Mouse (Mus musculus): Measurements from ENCODE around the gene Myo1d. TPM values are rescaled to one million over a fixed set of nuclear protein-coding genes. Genes with fewer than 3 reads are reported as not detected.

Myo1d gene
- polyA plus RNA-seq, 1 experiment from 2014 or later: 80.9 TPM

DNA sequence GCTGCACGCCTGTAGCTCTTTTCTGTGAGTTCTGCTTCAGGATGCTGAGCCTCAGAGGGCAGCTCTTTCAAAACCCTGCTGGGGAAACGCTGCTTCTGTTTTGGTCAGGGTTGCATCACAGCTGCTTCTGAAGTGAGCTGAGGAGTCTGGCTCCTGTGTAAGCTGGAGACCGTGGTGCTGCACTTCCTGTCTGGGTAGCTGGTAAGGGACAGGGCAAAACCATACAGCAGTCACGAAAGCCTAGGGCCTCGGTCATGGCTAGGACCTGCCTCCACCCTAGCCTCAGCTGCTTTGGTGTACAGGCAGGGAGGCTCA, 290.0 kb downstream of the Myo1d start:
- Histone ChIP-seq H3K36me3 (ENCODE audit: control insufficient read depth, insufficient read depth, low read length) (no peaks in the 10 kb centered on the region), H3K9ac (ENCODE audit: low read depth, low read length) (no peak overlapping the region), H3K4me2 (ENCODE audit: low read depth, low read length) (no peak overlapping the region), H3K4me3 (ENCODE audit: low read length) (no peak overlapping the region), H3K27me3 (replicated peaks; ENCODE audit: control insufficient read depth, insufficient read depth, low read length) (no peaks in the 10 kb centered on the region), H3K27ac (ENCODE audit: low read length) (no peak overlapping the region), H3K4me1 (ENCODE audit: control insufficient read depth, insufficient read depth, low read length) (0 out of 2 replicates have a peak, but pooled peaks cover 2% of the 10 kb centered on the region), H3K9me3 (ENCODE audit: control insufficient read depth, low read length) (no peaks in the 10 kb centered on the region)
- ATAC-seq: no peak
- 54% methylated on average over 5 of the region's 5 CpGs for WGBS

DNA sequence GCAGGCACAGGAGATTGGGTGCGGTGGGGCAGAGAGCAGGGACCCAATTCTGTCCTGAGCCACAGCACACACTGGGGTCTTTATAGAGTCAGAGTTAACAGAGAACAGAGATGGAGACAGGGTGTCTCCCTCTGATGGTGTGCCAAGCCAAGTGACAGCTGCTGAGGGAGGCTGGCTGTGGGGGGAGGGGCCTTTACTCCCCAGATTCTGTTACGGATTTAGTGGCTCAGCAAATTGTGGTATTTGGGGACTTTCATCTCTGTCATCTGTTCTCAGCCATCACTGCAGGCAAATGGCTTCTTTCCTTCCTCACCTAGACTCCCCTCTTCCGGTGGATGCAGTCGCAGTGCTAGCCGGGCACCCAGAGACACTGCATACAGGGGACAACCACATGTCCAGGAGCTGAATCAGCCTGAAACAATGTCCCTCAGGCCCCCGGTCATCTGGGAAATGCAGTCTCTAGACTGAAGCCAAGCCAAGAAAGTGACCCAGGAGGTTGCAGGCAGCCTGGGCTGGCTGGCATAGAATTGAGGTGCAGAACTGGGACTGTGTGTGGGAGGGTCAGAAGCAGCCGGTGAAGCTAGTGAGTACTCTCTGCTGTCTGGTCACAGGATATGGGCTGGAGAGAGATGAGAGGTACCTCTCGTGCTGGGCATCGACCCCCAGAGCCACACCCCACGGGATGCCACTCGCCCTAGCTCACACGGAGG, 290.5 kb downstream of the Myo1d start:
- Histone ChIP-seq H3K4me3 (ENCODE audit: low read length) (no peak overlapping the region), H3K27ac (ENCODE audit: low read length) (no peak overlapping the region), H3K9ac (ENCODE audit: low read depth, low read length) (no peak overlapping the region), H3K27me3 (replicated peaks; ENCODE audit: control insufficient read depth, insufficient read depth, low read length) (no peaks in the 10 kb centered on the region), H3K9me3 (ENCODE audit: control insufficient read depth, low read length) (no peaks in the 10 kb centered on the region), H3K36me3 (ENCODE audit: control insufficient read depth, insufficient read depth, low read length) (no peaks in the 10 kb centered on the region), H3K4me2 (ENCODE audit: low read depth, low read length) (no peak overlapping the region), H3K4me1 (ENCODE audit: control insufficient read depth, insufficient read depth, low read length) (0 out of 2 replicates have a peak, but pooled peaks cover 2% of the 10 kb centered on the region)
- 70% methylated on average over 12 of the region's 12 CpGs for WGBS
- ATAC-seq: no peak

DNA sequence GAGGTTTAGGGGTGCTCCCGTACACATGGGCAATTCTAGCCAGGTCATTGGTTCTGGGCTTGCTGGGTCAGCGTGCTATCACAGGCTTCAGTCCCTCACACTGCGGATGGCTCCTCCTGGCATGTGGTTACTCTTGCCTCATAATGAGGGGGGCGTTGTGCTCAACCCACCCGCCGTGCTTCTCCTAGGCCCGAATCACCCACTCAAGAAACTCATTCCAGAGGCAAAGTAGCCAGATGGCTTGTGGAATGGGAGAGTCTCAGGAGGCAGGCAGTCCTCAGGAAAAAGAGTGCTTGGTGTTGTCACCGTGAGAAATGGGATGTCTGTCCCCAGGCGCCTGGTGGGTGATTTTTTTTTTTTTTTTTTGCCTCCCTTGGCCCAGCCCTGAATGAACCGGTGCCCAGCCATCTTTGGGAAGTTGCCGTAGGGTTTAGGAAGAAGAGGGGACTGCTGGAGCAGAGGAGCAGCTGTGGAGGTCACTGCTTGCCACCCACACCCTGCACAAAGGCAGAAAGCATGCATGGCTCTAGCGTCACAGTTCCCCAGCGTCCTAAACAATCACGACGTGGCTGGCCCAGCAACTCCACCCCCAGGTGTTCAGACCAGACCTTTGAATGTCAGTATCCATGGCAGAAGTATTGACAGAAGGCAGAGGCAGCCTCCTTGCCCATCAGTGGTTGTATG, 291.8 kb downstream of the Myo1d start:
- Histone ChIP-seq H3K4me1 (ENCODE audit: control insufficient read depth, insufficient read depth, low read length) (0 out of 2 replicates have a peak, but pooled peaks cover 2% of the 10 kb centered on the region), H3K4me3 (ENCODE audit: low read length) (no peak overlapping the region), H3K9me3 (ENCODE audit: control insufficient read depth, low read length) (no peaks in the 10 kb centered on the region), H3K9ac (ENCODE audit: low read depth, low read length) (no peak overlapping the region), H3K27me3 (replicated peaks; ENCODE audit: control insufficient read depth, insufficient read depth, low read length) (no peaks in the 10 kb centered on the region), H3K4me2 (ENCODE audit: low read depth, low read length) (no peak overlapping the region), H3K36me3 (ENCODE audit: control insufficient read depth, insufficient read depth, low read length) (no peaks in the 10 kb centered on the region), H3K27ac (ENCODE audit: low read length) (no peak overlapping the region)
- 71% methylated on average over 15 of the region's 15 CpGs for WGBS
- no peak for ATAC-seq

DNA sequence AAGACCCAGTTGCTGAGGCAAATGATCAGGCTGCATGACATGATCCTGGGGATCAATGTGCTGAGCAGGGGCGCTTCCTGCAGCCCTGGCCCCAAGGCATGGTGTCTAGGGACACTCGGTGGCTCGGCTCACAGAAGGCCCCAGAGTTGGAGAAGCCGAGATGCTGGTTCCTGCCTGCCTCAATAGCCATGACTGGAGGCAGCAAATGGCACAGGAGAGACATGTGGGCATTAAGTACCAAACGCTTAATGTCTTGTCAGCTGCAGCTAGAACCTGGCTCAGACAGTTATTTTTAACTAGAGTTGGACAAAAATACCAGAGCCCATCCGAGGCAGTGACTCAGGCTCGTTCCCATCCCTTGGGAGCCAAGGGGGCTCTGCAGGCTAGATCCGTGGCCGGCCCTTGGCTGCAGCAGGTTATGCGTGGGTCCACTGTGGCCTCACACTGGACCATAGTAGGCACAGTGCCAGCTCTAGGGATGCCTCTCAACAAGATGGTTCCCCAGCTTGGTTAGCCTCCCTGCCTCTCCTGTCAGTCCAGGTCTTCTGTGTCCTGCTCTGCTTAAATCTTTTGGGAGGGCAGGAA, 294.1 kb downstream of the Myo1d start:
- ATAC-seq: no peak

DNA sequence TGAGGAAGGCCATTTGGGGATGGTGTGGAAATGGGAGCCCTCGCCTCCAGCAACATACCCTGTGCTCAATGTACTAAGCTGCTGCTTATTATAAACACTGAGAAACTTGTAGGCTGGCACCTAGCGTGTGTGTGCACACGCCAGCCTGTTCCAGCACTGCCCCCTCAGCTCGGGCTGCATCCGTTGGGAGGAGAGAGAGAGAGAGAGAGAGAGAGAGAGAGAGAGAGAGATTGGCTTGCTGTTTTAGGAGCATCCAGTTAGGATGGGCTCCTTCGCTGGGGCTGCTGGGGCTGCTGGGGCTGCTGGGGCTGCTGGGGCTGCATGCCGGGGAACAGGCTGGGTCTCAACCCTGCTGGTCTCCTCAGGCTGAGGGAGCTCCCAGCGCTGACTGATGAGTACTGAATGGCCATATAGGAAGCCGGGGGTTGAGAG, 294.7 kb downstream of the Myo1d start:
- no peaks in the 10 kb centered on the region for H3K27me3 ChIP-seq (replicated peaks; ENCODE audit: control insufficient read depth, insufficient read depth, low read length)
- no peaks in the 10 kb centered on the region for H3K9me3 ChIP-seq (ENCODE audit: control insufficient read depth, low read length)
- no peak for ATAC-seq
- H3K27ac ChIP-seq (ENCODE audit: low read length): no peak overlapping the region
- H3K4me1 ChIP-seq (ENCODE audit: control insufficient read depth, insufficient read depth, low read length): 0 out of 2 replicates have a peak, but pooled peaks cover 2% of the 10 kb centered on the region
- no peak overlapping the region for H3K9ac ChIP-seq (ENCODE audit: low read depth, low read length)
- no peaks in the 10 kb centered on the region; the same call in 1 of the 2 replicates for H3K36me3 ChIP-seq (ENCODE audit: control insufficient read depth, insufficient read depth, low read length)
- 83% methylated on average over 9 of the region's 9 CpGs for WGBS
- H3K4me2 ChIP-seq (ENCODE audit: low read depth, low read length): no peak overlapping the region
- no peak overlapping the region for H3K4me3 ChIP-seq (ENCODE audit: low read length)

More for the DNA sequence above, 294.1 kb downstream of the Myo1d start:
- H3K4me3 ChIP-seq (ENCODE audit: low read length): no peak overlapping the region
- H3K36me3 ChIP-seq (ENCODE audit: control insufficient read depth, insufficient read depth, low read length): no peaks in the 10 kb centered on the region; the same call in 1 of the 2 replicates
- H3K27me3 ChIP-seq (replicated peaks; ENCODE audit: control insufficient read depth, insufficient read depth, low read length): no peaks in the 10 kb centered on the region
- 83% methylated on average over 10 of the region's 10 CpGs for WGBS
- H3K4me2 ChIP-seq (ENCODE audit: low read depth, low read length): no peak overlapping the region
- H3K9ac ChIP-seq (ENCODE audit: low read depth, low read length): no peak overlapping the region
- 0 out of 2 replicates have a peak, but pooled peaks cover 2% of the 10 kb centered on the region for H3K4me1 ChIP-seq (ENCODE audit: control insufficient read depth, insufficient read depth, low read length)
- H3K9me3 ChIP-seq (ENCODE audit: control insufficient read depth, low read length): no peaks in the 10 kb centered on the region
- no peak overlapping the region for H3K27ac ChIP-seq (ENCODE audit: low read length)

DNA sequence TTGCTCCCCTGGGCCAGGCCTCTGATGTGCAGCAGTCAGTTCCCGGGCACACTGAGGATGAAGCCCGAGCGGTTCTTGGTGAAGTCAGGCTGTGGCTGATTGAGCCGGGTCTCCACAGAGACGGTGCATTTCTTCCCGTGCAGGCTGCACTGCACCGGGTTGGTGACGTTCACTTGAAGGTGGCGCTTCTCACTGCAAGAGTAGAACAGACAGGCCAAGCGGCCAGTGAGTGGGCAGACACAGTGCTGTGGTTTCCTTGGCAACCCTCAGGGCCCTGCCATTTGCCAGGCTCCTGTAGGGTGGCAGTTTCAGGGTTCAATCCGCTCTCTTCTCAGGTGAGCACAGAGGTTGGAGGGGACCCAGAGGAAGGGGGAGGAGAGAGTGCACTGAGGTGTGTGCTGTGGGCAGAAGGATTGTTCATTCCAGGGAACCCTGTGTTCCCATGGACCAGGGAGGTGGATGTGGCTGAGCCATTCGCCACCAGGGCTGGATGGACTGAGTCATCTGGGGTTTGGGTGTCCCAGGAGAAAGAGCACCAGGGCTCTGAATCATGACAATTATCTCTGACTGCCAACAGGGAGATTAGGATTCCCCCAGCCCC, 295.5 kb downstream of the Myo1d start:
- ATAC-seq: no peak; the same call in 1 of the 2 replicates
- Histone ChIP-seq H3K27ac (ENCODE audit: low read length) (no peak overlapping the region), H3K4me1 (ENCODE audit: control insufficient read depth, insufficient read depth, low read length) (no peaks in the 10 kb centered on the region), H3K9me3 (ENCODE audit: control insufficient read depth, low read length) (no peaks in the 10 kb centered on the region), H3K9ac (ENCODE audit: low read depth, low read length) (no peak overlapping the region), H3K4me2 (ENCODE audit: low read depth, low read length) (no peak overlapping the region), H3K4me3 (ENCODE audit: low read length) (no peak overlapping the region), H3K27me3 (replicated peaks; ENCODE audit: control insufficient read depth, insufficient read depth, low read length) (no peaks in the 10 kb centered on the region), H3K36me3 (ENCODE audit: control insufficient read depth, insufficient read depth, low read length) (no peaks in the 10 kb centered on the region; the same call in 1 of the 2 replicates)
- WGBS: 50% methylated on average over 12 of the region's 12 CpGs

DNA sequence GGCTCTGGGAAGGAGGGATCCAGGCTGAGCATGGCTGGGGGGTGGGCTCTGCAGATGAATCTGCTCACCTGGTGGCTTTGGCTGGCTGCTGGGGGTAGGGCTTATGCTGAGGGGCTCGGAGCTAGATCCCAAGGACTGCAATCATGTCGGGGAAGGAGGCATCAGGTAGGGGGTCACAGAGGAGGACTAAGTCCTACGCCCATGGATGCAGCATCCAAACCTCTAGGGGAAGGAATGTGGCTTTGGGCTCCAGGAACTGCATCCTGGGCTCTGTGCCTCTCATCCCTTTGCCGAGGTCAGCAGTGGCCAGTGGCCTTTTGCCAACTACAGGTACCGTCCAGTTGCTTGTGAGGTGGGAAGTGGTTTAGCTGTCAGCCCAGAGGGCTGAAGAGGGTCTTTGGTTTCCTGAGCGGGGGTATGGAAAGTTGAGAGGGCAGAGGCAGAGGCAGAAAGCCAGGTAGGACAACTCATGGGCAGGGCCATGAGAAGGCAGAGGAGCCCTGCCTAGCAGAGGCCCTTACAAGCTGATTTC, 296.2 kb downstream of the Myo1d start:
- no peaks in the 10 kb centered on the region for H3K9me3 ChIP-seq (ENCODE audit: control insufficient read depth, low read length)
- H3K4me1 ChIP-seq (ENCODE audit: control insufficient read depth, insufficient read depth, low read length): no peaks in the 10 kb centered on the region
- H3K36me3 ChIP-seq (ENCODE audit: control insufficient read depth, insufficient read depth, low read length): no peaks in the 10 kb centered on the region; the same call in 1 of the 2 replicates
- no peak overlapping the region for H3K4me3 ChIP-seq (ENCODE audit: low read length)
- H3K9ac ChIP-seq (ENCODE audit: low read depth, low read length): no peak overlapping the region
- H3K27ac ChIP-seq (ENCODE audit: low read length): no peak overlapping the region
- H3K27me3 ChIP-seq (replicated peaks; ENCODE audit: control insufficient read depth, insufficient read depth, low read length): no peaks in the 10 kb centered on the region
- no peak for ATAC-seq
- 81% methylated on average over 6 of the region's 6 CpGs for WGBS
- no peak overlapping the region for H3K4me2 ChIP-seq (ENCODE audit: low read depth, low read length)

DNA sequence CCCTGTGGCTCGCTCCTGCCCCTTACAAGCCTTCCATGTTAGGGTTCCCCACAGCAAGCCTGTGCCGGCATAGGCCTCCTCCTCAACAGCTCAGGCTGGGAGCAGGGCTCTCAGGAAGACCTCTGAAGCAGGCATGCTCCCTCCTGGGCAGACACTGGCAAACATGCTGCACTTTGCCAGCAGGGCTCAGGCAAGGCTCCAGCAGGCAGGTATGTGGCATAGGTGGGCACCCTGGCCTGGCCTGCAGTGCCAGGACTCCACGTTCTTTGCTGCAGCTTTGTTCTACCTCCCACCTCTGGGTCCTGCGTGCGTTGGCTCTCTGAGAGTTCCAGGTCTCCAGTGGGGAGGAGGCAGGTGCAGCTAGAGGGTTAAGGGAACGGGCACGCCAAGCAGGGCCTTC, 296.9 kb downstream of the Myo1d start:
- WGBS: 90% methylated on average over 7 of the region's 7 CpGs
- Histone ChIP-seq H3K9me3 (ENCODE audit: control insufficient read depth, low read length) (no peaks in the 10 kb centered on the region), H3K27me3 (replicated peaks; ENCODE audit: control insufficient read depth, insufficient read depth, low read length) (0 out of 2 replicates have a peak, but pooled peaks cover 2% of the 10 kb centered on the region), H3K4me3 (ENCODE audit: low read length) (no peak overlapping the region), H3K27ac (ENCODE audit: low read length) (no peak overlapping the region), H3K36me3 (ENCODE audit: control insufficient read depth, insufficient read depth, low read length) (no peaks in the 10 kb centered on the region; the same call in 1 of the 2 replicates), H3K4me2 (ENCODE audit: low read depth, low read length) (no peak overlapping the region), H3K9ac (ENCODE audit: low read depth, low read length) (no peak overlapping the region), H3K4me1 (ENCODE audit: control insufficient read depth, insufficient read depth, low read length) (peaks cover 3% of the 10 kb centered on the region)
- no peak for ATAC-seq

DNA sequence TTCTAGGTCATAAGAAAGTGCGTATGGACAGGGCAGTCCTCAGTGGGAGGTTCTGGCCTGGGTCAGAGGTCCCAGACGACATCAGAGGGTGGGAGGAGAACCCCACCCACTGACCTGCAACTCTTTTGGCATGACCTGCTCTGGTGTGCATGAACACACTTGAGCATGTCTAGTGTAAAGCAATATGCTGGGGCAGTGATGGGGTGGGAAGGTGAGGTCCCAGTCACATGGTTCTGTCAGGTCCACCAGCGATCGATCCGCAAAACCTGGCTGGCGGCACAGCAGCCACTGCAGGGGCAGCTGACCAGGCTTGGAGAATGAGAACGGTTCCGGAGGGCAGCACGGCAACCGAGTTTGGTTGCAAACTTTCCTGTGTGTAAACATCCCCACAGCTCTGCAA, 297.5 kb downstream of the Myo1d start:
- ATAC-seq: no peak
- WGBS: 64% methylated on average over 10 of the region's 10 CpGs
- Histone ChIP-seq H3K9me3 (ENCODE audit: control insufficient read depth, low read length) (no peaks in the 10 kb centered on the region), H3K9ac (ENCODE audit: low read depth, low read length) (no peak overlapping the region), H3K36me3 (ENCODE audit: control insufficient read depth, insufficient read depth, low read length) (no peaks in the 10 kb centered on the region; the same call in 1 of the 2 replicates), H3K4me3 (ENCODE audit: low read length) (no peak overlapping the region), H3K4me1 (ENCODE audit: control insufficient read depth, insufficient read depth, low read length) (peaks cover 8% of the 10 kb centered on the region), H3K27me3 (replicated peaks; ENCODE audit: control insufficient read depth, insufficient read depth, low read length) (0 out of 2 replicates have a peak, but pooled peaks cover 3% of the 10 kb centered on the region), H3K4me2 (ENCODE audit: low read depth, low read length) (no peak overlapping the region), H3K27ac (ENCODE audit: low read length) (no peak overlapping the region)

Measured in intestine, embryonic 16.5 days (tissue).